Mouse (Mus musculus): ENCODE results near the gene Rabggta.

Gene Rabggta

GRCm38 (mm10) chr14:55721700-55722437, at the start of gene Rabggta:
Gene Rabggta, minus strand, starts transcription at chr14:55722263.
- peak; percentile 86 for DNase-seq (ENCODE audit: low read depth, low spot score)

- DNase-seq (ENCODE audit: low read depth, low spot score) = no peak
These were observed 47.1 kb upstream of the Rabggta start for GRCm38 (mm10) chr14:55769087-55769703.

- DNase-seq (ENCODE audit: low read depth, low spot score) = no peak
These were observed 46.5 kb upstream of the Rabggta start for GRCm38 (mm10) chr14:55768555-55768954.

- DNase-seq (ENCODE audit: low read depth, low spot score) = peak; percentile 46
These were observed 45.7 kb upstream of the Rabggta start for GRCm38 (mm10) chr14:55767519-55768414.

- DNase-seq (ENCODE audit: low read depth, low spot score) = no peak
These were observed 43.6 kb upstream of the Rabggta start, which contains the start of gene Ltb4r1 for GRCm38 (mm10) chr14:55765696-55766095. Gene Ltb4r1, plus strand, starts transcription at chr14:55765962.

GRCm38 (mm10) chr14:55763166-55763565, 41.1 kb upstream of the Rabggta start:
- DNase-seq (ENCODE audit: low read depth, low spot score) = no peak

- DNase-seq (ENCODE audit: low read depth, low spot score) = no peak
These were observed 40.1 kb upstream of the Rabggta start for GRCm38 (mm10) chr14:55762001-55762821.

- DNase-seq (ENCODE audit: low read depth, low spot score) = no peak
These were observed 39.1 kb upstream of the Rabggta start, which contains the start of gene Ltb4r2 for GRCm38 (mm10) chr14:55761163-55761562. Gene Ltb4r2, plus strand, starts transcription at chr14:55761428.

GRCm38 (mm10) chr14:55760156-55760555, 38.1 kb upstream of the Rabggta start:
- DNase-seq (ENCODE audit: low read depth, low spot score) = peak; percentile 60

GRCm38 (mm10) chr14:55758363-55758784, 36.3 kb upstream of the Rabggta start, which contains the start of gene Cideb:
Gene Cideb, minus strand, starts transcription at chr14:55758458.
- DNase-seq (ENCODE audit: low read depth, low spot score) = no peak

- DNase-seq (ENCODE audit: low read depth, low spot score) = no peak
These were observed 35.5 kb upstream of the Rabggta start for GRCm38 (mm10) chr14:55757566-55757965.

- DNase-seq (ENCODE audit: low read depth, low spot score) = no peak
These were observed 25.2 kb upstream of the Rabggta start for GRCm38 (mm10) chr14:55747051-55747847.

- DNase-seq (ENCODE audit: low read depth, low spot score) = no peak
These were observed 23.8 kb upstream of the Rabggta start for GRCm38 (mm10) chr14:55745861-55746237.

- peak; percentile 73 for DNase-seq (ENCODE audit: low read depth, low spot score)
These were observed 23.3 kb upstream of the Rabggta start, which contains the start of the genes Dhrs1 and Nop9 for GRCm38 (mm10) chr14:55745180-55745860. Gene Dhrs1, minus strand, starts transcription at chr14:55745690. Gene Nop9, plus strand, starts transcription at chr14:55745693.

GRCm38 (mm10) chr14:55743711-55744110, 21.6 kb upstream of the Rabggta start:
- DNase-seq (ENCODE audit: low read depth, low spot score) = peak; percentile 69

- DNase-seq (ENCODE audit: low read depth, low spot score) = no peak
These were observed 15.1 kb upstream of the Rabggta start for GRCm38 (mm10) chr14:55737086-55737687.

- no peak for DNase-seq (ENCODE audit: low read depth, low spot score)
These were observed 13.7 kb upstream of the Rabggta start for GRCm38 (mm10) chr14:55735758-55736157.

GRCm38 (mm10) chr14:55735334-55735733, 13.3 kb upstream of the Rabggta start:
- DNase-seq (ENCODE audit: low read depth, low spot score) = no peak

- no peak for DNase-seq (ENCODE audit: low read depth, low spot score)
These were observed 12.8 kb upstream of the Rabggta start for GRCm38 (mm10) chr14:55734869-55735268.

Data from retina, postnatal 7 days (tissue).